Mouse (Mus musculus) embryo, embryonic 10.5 days (tissue): ENCODE data around the gene Dysf.
A peak's percentile ranks its signal among the peaks of the same experiment; 100 is the strongest.

Experiments
- DNase-seq: peaks from one replicate; pipeline ENCODE4 v3.0.0-alpha.2; 2015; ENCODE audit warnings: low spot score

Gene Dysf

DNA sequence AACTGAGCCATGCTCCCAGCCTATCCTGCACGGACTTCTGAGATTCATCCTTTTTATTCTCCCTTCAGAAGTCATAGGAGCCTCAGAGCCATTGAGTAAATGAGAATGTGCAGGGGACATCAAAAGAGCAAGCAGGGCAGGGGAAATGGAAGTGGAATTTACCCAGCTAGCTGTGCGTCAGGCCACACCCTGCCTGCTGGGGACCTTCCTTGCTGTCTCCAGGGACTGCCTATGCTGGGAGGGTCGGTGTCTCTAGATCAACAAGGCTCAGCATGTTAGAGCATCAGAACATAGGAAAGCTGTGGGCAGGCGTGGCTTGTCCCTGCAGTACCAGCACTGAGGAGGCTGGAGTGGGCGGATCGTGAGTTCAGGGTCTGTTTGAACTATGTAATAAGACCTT is 42.6 kb downstream of the Dysf start:
- no peak for DNase-seq

- no peak for DNase-seq
Measured at GRCm38 (mm10) chr6:84053874-84054530, 45.6 kb downstream of the Dysf start.

- no peak for DNase-seq
Measured at GRCm38 (mm10) chr6:84055619-84056018, 47.2 kb downstream of the Dysf start.

GRCm38 (mm10) chr6:84057216-84057615 is 48.8 kb downstream of the Dysf start:
- no peak for DNase-seq

DNA sequence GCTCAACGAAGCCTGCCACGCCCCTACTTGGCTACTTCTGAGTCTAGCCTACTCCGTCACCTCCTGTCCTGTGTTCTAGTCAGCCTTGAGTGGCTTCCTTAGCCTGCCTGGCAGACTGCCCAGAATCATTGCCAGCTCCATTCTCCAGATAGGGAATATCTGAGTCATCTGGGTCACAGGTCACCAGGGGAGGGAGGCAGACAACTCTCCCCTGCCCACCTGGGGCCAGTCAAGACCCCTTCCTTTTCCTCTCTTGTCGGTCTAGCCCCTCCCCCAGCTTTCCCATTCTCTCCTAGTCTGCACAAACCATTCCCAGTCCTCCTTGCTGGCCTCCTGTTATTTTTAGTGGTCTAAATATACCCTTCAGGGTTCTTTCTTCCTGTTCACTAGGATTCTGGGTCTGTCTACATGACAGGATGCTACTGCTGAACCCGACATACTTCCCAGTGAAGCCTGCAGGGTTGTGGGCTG is 50.3 kb downstream of the Dysf start:
- DNase-seq: no peak

DNA sequence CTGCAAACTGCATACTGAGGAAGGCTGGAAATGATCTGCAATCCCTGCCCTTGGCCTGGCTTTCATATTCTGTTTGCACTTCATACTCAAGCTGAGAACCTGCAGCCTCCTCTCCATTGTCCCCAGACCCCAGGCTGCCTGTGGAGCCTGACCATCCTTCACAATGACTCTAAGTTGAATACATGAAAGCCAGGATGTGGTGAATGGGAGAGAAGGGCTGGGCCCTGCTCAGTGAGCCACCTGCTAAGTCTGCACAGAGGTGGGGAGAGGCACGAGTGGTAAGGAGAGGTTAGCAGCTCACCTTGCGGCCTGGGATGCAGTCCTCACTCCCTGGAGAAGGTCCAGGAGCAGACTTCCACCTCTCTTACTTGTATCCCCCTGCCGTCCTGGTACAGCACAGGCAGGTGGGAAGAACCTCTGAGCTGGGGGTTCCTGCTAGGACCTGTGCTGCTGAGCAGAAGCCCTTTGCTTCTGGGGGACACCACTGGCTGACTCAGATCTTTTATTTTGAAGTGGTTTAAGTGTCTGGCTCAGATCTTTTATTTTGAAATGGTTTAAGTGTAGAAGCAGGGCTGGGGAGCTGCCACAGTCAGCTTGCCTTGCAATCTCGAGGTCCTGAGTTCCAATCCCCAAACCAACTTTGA is 51.5 kb downstream of the Dysf start:
- DNase-seq: no peak

DNA sequence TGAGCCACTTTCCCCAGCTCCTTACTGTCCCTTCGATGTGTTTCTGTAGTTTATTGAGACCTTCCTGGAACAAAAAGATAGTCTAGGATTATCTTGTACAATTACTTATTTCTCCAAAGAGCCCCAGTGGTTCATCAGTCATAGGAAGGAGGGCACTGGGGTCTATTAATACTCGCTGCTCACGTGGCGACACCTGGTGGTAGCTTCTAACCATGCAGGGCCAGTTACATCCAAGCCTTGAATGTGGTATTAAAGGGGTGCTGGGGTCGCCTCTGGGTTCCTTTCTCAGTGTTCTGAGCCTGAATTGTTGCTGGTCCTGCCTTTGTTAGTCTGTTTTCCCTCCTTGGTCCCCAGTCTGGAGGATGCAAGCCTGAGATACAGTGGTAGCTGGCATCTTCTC is 52.9 kb downstream of the Dysf start:
- peak; percentile 86 for DNase-seq

DNA sequence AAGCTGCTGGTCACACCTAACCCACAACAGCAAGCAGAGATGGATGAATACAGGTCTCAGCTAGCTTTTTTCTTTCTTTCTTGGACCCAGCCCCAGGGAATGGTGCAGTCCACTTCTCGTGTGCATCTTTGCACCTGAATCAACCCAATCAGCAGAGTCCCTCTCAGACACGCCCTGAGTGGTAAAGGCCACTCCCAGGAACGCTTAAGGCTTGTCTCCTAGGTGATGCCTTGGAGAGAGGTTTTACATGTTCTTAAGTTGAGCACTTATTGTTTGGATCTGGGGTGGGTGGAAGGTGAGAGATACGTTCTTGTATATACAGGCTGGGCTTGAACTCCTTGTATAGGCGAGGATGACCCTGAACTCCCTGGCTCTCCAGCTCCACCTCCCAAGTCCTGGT is 54.2 kb downstream of the Dysf start:
- DNase-seq: no peak

DNA sequence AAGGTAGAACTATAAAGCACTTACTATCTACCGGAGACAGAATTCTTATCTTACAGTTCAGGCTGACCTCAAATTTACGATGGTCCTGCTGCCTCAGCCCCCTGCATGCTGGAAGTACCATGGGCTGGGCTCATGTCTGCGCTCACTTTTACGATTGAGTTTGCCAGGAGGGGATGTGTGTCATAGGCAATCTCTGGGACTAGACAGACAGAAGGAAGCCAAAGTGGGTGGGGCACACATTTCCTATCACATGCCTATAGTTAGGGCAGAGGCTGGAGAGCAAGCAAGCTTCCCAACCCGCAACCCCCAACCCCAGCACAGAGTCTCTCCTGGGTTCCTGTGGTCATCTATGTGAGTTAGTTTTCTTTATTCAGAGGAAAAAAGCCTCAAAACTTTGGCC is 59.8 kb downstream of the Dysf start:
- DNase-seq: no peak

DNA sequence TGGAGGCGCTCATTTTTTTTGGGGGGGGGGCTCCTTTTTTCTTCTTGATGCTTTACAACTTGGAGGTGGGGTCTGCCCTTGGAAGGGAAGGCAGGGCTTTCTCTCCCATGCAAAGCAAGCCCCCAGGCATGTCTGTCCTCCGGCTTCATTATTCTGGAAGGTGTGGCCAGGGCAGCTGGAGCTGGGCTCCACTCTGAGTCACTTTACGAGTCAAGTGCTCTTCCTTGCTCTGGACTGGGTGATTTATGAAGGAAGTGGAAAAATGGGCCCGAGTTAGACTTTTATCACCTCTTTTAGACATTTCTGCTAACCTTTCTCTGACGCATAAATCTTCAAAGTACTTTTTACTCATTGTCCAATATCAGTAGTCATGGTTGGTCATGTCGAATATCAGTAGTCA is 61.9 kb downstream of the Dysf start:
- no peak for DNase-seq

GRCm38 (mm10) chr6:84072574-84072973 is 64.2 kb downstream of the Dysf start:
- peak; percentile 44 for DNase-seq

DNA sequence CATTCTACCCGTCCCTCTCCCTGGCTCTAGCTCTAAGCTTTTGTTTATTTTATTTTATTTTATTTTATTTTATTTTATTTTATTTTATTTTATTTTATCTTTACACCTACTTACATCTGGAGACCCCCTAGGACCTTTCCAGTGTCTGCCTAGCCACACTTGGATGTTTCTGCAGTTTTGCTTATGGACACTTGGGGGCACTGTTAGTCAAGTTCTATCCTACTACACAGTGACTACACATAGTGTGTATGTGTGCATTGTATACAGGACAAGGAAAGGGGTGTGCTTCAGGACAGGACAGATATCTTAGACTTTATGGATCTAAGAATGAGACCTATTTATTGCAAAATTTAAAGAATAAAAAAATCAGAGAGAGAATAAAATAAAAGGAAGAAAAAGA is 69.8 kb downstream of the Dysf start:
- DNase-seq: peak; percentile 63

DNA sequence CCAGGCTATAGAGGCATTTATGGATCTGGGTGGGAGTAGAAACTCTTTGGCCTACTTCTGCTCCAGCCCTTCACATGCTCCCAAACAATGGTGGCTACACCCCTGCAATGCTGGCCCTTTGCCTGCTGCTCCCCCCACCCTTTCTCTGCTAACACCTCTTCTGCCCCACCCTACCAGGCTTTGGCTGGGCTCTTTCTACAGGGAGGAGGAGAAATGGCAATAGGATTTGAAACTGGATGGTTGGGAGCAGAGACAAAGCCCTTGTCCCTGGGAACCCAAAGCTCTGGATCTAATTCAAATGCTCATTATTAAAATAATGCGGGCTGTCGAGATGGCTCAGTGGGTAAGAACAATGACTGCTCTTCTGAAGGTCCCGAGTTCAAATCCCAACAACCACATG is 72.2 kb downstream of the Dysf start:
- DNase-seq: no peak

DNA sequence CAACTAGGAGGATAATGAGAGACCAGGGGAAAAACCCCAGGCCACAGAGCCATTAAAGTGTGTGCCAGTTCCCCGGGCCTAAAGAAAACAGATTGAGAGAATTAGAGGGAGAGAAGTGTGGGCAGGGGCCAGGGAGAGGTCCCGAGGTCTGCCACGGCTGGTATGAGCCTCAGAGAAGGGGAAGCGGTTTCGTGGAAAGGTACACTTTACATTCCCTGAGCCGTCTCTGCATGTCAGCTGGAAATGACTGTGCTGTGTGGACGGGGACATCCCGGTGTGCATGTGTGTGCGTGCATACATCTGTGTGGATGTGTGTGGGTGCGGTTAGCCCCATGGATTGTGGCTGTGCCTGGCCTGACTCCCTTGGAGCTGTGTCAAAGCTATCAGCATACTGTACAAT is 76.4 kb downstream of the Dysf start:
- DNase-seq: no peak

DNA sequence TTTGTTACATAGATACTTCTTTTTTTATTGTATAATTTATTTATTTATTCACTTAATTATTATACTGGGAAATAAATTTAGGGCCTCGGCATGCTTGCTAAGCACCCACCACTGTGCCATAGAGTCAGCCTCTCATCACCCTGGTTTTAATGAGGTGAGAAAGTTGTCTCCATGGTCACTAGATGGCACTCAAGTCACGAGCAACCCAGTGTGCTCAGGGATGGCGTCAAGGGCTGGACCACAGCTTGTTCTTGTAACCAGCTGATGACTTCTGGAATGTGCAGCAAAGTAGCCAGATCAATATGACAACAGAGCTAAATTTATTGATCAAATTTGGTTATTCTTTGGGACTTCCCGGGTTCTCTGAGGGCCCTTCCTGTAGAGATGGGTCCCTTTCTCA is 85.1 kb downstream of the Dysf start:
- DNase-seq: peak; percentile 85

GRCm38 (mm10) chr6:84094536-84094935 is 86.1 kb downstream of the Dysf start:
- DNase-seq: no peak

- peak; percentile 89 for DNase-seq
Measured at GRCm38 (mm10) chr6:84094998-84095397, 86.6 kb downstream of the Dysf start.

DNA sequence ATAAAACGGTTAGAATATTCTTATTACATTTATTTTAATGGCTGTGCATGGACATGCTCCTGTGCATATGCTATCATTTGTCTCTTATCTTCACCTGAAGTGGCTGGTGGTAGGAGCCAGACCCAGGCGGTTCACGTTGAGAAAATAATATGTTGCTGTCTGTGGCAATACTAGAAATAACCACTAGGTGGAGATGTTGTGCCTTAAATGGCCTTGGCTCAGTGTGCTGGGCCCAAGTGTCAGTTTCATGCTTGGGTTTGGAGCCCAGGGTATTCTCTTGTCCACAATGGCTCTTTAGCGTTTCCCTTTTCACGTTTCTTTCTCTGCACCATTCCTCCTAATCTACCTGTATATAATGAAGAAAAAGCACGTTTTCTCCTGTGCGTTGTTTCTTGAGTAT is 87.5 kb downstream of the Dysf start:
- peak; percentile 95 for DNase-seq

DNA sequence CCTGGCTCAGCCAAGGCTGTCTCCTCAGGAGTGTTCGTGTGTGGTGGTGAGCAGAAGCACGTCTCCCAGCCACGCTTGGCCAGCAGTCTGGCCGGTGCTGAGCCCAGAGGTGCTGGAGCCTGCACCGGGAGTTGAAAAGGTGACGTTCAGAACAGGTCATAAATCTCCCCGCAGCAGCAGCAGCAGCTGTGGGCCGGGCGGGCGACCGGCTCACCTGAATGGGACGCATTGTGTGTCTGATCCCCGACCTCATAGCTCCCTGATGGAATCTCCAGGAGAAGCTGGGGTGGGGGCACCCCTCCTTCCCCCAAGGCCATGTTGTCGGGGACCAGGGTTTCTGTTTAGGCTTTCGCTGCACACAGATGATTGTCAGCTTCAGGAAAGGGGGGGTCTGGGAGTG is 93.6 kb downstream of the Dysf start:
- DNase-seq: no peak

DNA sequence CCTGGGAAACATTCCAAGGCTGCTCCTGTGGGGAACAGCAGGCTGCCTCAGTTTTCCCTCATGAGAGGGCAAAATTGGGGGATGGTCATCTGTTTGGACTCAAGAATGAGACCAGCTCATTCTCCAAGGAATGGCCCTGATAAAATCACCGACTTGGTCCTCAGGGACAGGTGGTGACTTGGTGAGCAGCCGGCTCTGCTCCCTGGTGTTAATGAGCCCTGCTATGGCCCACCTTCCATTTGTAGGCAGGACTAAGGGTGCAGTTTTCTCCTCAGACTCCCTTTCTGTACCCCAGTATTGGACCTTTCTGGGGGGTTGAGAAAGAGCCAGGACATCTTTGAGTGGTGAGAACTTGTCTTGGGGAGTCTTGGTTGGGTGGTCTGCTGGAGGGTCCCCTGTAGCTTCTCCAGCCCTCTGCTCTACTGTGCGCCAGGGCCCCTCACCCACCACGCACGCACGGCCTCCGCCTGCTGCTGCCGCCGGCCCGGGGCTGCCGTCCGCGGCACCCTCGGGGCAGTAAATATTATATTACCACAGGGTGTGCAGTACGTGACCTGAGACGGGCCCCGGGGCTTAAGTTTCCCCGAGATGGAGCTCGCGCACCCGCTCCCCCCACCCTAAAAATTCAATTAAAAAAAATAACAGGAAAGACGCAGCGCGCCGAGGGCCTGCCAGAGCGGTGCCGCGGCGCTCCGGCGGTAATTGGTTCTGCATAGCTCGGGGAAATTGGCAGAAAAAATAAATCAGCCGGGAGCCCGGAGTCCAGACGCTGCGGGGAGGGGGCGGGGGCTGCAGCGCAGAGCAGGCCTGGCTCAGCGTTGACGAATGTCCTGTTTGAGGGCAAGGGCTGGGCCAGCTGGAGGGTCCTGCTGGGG is 97.0 kb downstream of the Dysf start:
- DNase-seq: peak; percentile 87

DNA sequence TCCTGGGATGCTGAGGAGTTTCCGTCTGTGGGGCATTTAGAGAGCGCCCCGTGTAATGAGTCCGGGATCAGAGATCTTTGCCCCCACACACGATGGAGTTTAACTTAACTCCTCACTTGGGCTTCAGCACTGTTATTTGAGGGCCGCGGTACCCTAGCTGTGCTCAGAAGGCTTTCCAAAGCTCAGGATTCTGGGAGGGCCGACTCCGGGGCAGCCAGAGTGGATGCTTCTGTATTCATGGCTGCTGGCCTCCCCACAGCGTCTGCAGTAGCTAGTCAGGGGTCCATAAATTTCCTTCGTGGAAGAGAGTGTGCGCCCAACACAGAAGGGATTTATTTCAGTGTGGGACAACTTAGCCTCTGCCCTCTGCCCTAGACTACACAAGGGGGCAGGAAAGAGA is 97.7 kb downstream of the Dysf start:
- no peak for DNase-seq

DNA sequence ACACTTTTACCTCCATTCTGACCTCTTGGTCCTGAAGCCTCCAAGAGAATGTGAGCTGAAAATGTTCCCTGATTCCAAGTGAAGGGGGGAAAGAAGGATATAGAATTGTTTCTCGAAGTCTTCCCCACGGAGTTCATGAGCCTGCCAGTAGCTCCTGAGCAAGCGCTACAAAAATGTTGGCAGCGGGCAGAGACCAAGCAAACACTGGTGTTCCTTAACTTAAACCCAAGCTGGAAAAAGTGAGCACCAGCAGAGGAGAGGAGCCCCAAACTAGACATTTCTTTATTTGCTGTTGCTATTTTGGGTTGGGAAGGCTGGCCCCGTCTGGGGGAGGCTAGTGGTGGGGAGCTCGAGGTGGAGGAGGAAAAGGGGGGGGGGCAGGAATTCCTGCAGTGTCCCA is 102.0 kb downstream of the Dysf start:
- no peak for DNase-seq

- DNase-seq: no peak
Measured at GRCm38 (mm10) chr6:84111106-84111505, 102.7 kb downstream of the Dysf start.
